Mouse (Mus musculus): Measurements from ENCODE around the gene Cd82.

Gene Cd82

DNA sequence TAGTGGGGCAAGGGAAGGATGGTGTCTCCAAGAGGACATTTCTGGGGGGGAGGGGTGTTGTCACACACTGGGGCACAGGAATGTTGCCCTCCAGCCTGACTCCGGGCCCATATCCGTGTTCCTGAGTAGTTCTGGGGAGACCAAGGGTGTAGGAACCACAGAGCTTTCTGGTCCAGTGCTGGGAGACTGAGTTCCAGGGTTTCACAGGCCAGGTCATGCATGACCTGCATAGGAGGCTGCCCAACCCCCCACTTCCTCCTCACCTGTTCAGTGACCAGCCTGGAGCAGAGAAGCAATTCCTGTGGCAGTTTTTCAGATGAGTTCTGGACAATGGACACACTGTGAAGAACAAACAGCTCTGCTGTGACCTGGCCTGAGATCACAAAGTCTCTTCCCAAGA, 19.8 kb downstream of the Cd82 start:
- no peak for DNase-seq

DNA sequence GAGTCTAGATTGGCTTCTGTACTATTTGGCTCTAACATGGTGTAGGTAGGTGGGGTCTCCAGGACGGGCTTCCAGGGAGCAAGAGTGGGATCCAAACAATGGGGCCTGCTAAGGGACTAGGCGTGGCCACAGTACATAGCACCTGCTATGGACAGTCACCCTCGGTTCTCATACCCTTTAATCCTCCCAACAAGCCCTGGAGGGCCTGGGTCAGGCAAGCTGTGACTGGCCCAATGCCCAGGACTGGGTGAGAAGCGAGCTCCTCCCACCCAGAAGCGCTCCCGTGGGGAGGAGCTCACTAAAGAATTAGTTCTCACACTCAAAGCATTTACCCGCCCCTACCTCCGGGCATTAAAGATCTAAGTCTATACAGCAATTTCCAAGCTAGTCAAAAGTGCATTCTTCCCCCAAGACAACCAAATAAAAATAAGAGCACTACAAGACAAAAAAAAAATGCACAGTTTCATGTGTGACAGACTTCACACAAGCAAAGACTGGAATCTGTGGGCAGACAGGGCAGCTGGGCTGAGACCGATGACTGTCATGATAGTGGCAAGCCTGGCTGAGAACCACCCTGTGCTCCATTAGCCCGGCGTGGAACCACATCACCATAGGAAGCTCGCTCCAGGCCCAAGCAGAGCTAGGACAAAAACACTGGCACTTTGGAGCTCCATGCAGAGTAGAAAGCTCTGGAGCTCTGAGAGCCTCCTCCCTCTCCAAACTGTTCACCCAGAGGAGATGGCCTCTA, 23.0 kb downstream of the Cd82 start:
- DNase-seq, result no peak

DNA sequence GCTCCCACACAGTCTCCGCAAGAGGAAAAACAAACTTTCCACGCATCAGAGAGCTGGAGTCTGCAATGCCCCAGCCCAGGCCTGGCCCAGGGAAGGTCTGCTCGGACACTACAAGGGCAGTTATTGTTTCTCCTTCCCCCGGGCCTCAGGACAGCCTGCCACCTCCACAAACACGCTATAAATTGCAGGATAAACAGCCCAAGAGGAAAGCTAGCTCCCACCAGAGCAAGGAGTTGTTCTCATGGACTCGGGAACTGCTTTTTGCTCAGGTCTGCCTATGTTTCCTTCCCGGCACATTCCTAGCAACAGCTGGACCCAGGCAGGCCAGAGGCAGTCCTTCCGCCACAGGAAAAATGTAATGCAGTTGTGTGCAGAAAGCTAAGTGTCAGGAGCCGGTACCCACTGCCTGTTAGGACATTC, 23.6 kb downstream of the Cd82 start:
- DNase-seq, result no peak

DNA sequence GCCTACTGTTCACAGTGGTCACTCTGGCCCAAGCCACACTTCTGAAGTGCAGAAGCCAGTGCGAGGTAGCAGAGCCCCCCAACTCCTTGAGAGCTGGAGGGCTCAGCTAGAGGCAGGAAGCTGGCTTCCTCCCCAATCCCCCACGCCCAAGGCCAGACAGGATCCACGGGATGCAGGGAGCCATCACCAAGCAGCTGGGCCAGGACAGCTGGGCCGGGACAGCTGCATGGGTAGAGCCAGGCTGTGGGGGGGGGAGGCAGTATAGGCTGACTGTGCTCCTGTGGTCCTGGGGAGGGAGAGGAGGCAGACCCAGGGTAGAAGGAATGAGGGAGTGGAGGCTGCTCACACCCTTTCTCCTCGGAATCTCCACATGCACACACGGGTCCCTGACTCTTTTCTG, 24.6 kb downstream of the Cd82 start:
- DNase-seq, result no peak

DNA sequence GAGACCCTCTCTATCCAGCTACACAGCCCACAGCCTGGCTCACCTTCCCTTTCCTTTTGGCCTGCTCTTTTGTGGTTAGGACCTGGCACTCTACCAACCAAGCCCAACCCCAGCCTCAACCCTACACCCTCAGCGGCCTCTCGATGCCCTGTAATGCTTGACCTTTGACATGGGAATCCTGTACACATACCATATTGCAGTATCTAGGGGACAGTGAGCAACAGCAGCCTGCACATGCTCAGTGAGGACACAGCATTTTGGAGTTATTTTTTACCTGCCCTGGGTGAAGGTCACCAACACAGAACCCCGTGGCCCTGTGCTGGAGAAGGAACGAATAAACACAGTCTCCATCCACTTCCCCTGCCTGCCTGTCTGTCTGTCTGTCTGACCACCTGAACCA, 27.4 kb downstream of the Cd82 start:
- no peak for DNase-seq

DNA sequence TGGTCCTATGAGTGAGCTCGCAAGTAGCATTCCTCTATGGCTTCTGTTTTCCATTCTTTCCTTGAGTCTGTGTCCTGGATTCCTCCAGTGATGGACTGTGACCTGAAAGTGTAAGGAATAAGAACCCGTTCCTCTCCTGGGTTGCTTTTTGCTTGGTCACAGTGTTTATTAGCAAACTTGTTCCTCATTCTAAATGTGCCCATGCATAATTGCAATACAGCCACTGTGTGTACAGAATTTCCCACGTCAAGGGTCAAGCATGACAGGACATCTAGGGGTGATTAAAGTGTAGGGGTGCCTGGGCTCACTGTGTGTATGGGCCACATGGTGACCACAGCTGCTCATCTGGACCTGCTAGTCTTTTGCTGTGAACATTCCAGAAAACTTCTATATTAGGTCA, 28.0 kb downstream of the Cd82 start:
- no peak for DNase-seq

DNA sequence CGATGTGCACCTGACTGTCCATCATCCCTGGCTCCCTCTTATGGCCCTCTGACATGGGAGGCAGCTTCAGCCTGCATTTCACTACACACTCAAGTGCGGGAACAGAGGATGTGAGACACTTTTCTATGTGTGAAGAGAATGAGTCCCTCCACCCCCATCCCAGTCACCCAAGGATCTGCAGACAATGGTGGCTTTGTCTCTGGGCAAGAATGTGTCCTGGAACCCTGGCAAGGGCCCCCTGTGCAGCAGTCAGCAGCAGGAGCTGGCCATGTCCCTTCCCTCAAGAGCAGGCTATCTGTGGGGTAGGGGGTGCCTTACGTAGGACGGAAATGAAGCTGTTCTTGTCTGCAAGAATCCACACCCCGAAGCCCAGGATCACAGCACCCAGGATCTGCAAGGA, 29.4 kb downstream of the Cd82 start:
- DNase-seq, result no peak

DNA sequence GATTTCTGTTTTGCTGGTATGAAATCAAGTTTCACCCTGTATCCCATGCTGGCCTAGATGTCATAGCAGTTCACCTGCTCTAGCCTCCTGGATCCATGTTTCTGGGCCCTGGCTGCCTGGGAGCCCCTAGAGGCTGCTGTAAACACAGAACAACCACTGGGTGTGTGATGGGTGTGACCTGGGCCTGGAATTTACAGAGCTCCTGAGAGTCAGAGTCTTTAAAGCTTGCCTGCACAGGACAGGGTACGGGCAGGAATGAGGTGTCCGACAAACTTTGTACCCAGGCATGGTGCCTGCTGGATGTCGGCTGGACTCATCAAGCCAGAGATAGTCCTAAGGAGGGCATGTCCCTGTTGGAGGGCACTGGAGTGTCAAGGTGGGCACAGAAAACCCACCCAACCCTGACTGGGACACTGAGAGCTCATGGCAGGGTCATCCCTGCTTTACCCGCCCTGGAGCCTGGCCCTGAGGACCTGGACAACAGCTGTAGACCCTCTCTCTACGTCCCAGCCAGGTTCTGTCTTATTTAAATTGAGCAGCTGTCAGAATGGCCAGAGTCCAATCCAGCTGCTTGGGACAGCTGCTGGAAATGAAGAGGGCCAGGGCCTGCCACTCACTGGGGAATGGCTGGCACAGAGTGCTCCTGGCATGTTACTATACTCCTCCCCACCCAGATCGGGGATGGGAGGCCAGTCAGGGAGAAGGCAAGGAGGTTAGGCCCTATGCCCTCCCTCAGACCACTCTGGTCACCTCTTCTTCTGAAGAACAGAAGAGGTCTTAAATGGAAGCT, 30.1 kb downstream of the Cd82 start:
- DNase-seq, result no peak

DNA sequence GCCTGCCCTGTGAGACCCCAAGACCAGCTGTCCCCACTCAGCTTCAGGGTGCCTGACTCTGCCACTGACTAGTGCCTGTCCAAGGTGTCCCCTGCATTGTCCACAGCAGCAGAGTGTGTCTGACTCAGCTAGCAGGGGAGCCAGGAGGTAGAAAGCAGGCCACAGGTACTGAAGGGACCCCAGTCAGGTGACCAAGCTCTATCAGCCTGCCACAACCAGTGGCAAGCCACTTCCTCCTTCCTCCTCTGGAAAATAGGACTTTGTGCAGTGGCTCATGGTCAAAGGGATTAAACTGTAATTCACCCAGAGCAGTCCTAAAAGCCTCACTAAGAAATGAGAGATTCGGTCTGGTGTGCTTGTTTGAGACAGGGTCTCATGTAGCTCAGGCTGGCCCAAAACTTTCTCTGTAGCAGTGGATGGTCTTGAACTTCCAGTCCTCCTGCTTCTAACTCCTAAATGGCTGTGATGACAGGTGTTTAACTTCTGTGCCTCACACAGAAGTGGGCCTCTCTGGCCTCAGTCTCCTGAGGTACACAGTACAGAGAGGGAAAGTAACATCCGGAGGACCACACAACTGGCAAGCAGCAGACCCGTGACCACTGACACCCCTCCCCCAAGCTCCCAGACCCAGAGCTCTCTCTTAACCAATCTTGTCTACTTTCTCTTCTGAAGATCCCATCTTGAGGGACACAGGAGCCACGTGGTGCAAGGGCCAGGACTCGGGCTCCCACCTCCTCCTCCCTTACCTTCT, 31.2 kb downstream of the Cd82 start:
- no peak for DNase-seq

DNA sequence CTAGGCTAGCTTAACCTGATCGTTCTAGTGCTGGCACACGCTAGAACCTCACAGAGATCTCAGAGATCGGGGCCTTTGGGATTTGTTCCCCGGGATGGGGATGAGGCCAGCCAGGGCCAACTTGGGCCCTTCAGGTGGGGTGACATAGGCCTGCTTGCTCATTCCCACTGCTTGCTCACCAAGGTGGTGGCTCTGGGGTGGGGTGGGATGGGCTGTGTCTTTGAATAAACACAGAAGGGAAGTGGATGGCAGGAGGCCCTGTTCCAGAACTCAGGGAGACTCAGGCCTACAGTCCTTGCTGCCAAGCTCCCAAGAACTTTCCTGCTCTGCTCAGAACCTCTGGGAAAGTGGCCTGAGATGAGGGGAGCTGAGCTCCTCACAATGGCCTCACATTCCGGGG, 31.9 kb downstream of the Cd82 start:
- no peak for DNase-seq

DNA sequence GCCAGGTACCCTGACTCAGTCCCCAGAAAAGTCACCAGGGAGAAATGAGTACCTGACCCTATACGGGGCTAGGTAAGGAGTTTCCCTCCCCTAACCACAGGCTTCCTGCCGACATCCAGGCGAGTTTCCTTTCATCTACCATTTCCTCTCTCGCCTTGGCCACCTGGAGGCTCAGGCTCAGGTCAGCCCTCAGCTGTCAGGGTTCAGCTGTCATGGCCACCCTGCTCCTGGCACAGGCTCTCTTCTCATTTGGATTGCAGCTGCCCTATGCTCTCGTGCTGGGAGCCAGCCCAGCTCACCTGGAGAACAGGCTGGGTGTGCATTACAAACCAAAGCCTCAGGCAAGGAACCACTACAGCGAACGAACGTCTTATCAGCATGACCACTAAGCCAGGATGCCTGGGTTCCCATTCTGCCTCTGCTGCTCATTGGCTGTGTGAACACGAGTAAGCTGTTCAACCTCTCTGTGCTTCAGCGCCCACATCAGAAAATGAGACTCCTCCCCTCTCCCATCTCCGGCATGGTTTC, 34.9 kb downstream of the Cd82 start:
- no peak for DNase-seq

DNA sequence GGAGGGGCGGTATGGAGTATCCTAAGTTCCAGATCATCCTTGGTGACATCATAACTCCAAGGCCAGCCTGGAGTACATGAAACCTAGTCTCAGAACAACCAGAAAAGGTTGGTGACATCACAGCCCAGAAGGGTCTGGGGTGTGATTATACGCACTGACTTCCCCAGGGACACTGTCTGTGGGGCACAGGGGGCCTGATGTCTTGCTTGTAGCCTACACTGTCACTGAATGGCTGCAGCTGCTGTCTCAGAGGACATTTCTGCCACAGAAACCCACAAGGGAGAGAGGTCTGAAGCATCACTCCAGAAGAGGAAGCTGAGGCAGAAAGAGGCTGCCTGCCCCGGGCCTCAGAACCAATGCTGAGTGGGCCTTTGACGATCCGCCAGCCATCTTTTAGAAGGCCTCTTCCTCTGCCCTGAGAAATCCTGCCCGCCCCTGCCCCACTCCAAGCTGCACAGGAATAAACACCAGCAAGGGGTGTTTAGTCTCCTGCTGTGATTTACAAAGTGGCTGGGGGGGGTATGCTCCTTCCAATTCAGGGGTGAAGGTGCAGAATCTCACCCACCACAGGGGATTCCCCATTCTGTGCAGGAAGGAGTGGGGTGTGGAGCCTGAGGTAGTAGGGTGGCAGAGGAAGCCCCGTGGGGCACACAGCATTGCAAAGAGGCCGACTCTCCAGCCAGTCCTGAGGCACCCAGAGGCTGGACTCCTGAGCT, 35.8 kb downstream of the Cd82 start:
- no peak for DNase-seq

DNA sequence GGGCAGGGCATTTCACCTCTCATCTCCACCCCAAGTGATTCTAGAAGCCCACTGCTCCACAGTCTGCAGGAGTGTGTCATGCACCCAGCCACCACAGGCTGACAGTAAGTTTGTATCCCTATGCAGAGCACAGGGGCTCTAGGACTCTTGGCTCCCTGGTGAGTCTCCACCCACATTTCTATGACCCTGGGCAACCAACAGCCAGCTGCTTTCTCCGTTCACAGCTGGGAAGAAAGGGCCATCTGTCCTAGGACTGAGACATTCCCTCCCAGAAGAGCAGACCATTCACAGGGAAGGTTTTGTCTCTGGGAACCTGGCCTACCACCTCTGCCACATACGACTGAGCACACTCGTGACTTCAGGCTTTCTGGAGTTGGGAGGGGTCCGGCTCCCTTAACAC, 37.1 kb downstream of the Cd82 start:
- DNase-seq, result no peak

DNA sequence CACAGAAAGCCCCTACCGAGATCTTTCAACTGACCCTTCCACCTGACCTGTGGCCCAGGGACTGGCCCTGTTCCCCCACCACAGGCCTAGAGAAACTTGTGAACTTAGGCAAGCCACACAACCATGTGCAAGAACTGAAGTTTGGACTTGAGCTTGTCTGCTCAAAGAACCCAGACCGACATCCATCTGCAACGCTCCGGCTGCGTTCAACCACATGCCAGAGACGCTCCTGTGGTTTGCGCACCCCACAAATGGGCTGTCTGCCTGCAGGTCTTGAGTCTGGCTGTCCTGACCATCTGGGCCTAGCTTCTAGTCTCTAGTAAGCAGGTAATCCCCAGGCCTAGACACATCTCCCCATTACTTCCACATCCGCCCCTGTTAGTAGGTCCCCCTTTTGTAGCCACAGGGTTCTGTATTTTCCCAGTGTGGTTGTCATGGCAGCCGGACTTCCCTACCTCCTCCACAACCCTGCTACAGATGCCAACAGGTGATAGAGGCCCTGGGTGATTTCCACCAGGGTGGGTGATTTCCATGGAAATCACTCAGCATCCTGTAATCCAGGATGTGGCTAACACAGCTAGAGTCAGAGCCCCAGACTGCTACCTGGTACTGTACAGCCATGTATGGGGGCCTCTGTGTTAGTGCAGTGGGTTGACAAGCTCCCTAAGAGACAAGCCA, 38.5 kb downstream of the Cd82 start:
- no peak for DNase-seq

DNA sequence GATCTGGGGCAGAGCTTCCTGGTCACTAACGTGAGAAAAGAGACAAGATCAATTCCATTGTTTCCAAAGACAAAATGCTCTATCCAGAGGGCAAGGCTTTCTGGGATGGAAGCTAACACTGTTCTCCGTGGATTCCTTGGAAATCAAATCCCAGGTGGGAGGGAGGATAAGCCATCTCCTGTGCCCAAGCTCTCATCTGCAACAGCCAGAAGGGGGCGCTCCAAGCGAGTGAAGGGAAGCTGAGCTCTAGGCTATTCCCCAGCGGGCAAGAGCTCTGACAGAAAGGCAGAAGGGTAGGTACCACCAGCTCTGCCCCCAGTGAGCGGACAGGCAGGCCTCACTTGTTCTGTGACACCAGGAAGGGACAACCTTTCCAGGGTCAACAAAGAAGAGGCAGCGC, 41.6 kb downstream of the Cd82 start:
- DNase-seq, result peak; percentile 42

DNA sequence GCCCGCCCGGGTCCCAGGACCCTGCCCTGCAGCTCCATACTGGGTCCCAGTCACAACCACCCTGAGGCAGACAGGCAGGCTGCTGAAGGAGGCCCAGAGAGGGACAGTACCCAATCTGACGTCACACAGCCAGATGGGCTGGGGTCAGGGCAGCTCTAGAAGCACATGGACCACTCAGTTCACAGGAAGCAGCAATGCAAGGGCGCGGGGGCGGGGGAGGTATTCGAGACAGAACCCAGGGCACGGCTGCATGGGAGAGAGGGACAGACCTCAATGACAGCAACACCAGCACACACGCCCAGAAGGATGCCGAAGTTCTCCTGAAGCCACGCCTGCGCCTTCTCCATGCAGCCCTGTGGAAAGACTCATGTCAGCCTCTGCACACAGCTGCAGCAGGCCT, 43.0 kb downstream of the Cd82 start:
- no peak for DNase-seq

DNA sequence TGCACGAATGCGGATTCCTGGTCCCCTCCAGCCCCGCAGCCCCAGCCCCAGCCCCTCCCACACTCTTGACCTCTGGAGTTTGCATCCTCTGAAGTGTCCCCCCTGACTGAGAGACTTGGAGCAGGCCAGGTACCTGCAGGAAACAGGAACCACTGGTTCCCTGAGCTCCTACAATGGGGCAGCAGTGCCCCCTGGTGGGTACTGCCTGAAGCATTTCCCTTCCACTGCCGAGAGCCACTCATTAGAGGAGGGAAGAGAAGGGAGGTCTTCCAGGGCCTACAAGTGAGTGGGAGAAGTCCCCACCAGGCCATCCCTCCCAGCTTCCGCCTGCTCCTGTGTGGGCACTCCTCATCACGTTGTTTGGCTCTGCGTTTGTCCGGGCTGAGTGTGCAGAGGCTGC, 44.5 kb downstream of the Cd82 start:
- DNase-seq, result peak; percentile 79

DNA sequence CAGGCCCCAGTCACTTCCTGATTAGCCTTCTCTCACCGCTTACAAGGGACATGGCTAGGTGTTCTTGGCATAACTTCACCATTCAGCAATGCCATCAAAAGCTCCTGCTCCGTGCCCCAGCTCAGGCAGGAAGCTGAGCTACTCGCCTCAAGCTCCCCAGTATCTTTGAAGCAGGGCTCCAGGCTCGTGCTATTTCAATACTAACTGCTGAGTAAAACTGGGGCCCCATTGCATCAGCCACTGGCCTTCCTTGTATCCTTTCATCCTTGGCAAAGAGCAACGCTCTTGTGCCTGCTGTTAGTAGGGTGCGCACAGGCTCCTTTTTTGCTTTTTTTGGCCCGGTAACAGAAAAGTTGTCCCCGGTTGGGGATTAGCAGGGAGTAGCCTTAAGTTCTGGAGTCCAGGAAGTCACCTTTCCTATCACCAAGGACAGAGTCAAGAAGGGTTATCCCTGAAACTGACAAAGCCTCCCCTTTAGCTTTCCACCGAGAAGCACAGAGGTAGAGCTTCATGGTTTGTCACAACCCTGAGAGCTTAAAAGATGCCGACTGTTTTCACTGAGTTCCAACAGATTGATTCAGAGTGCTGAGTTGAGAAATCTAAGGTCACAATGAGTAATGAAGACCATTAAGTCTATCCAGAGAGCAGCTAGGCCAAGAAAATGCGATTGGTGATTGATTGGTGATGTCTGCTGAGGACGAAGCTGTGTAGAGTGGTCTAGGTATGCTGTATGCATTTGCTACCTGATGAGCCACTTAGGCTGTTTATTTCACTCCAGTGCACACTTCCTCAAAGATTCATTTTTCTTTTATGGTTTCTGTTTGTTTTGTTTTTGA, 45.8 kb downstream of the Cd82 start:
- DNase-seq, result no peak

DNA sequence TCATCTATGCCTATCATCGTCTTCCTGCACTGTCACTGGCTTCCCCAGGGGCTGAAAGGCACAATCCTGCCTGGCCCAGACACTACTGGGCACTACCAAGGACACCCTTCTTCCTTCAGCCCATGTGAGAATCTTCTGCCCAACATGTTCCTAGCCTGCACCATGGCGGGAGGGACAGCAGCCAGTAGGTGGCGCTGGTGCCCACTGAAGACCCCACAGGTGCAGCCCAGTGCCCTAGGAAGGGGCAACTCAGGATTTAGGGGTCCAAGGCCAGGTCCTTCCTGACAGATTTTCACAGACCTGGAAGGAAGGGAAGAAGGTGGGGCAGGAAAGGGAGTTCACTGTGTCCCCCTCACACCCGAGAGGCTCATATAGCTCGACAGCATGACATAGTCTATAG, 47.7 kb downstream of the Cd82 start:
- DNase-seq, result no peak

DNA sequence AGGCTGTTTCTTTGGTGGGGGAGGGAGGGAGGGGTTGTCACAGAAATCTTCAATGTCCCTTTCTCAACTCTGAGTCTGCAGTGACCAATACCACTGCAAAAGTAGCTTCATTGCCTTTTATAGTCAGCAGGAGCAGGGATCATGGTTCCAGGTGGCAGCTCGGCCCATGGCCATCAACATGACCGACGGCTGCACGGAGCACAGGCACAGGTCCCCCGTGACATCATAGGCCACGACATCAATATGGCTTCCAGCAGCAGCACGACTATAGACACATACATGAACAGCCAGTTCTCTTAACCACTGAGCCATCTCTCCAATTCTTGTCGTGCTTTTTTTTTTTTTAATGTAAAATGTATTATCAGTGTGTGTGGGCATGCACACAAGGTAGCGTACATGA, 48.8 kb downstream of the Cd82 start:
- DNase-seq, result no peak

DNA sequence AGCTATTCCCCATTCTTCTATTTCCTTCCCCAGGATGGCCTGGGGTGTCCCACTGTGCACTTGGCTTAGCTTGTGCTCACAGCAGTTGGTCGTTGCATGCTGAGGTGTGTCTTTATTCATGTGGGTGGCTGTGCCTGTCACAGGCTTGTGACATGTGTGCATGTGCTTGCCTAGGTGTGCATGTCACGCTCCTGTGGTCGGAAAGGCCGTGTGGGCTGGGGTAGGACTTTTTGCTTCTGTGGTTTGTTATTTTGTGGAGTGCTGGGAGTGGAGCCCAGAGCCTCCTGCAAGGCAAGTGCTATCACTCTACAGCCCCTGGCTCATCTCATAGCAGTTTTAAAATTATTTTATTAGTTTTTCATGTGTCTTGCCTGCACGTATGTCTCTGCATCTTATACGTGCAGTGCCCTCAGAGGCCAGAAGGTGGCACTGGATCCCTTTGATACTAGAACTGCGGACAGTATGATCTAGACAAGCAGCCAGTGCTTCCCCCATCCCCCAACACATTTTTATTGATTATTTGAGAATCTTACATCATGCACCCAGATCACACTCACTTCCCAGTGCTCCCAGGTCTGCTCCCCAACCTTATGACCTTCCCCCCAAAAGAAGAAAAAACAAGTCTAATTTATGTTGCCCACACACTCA, 49.4 kb downstream of the Cd82 start:
- peak; percentile 39 for DNase-seq

Data from cerebellum, adult 11 months (tissue).